Mouse (Mus musculus) MEL (cell line): ENCODE measurements around the gene Sema6d. TPM values are rescaled to one million over a fixed set of nuclear protein-coding genes. Genes with fewer than 3 reads are reported as not detected.

Experiments used
- DNase-seq: peaks from one replicate; pipeline ENCODE4 v3.0.0; 2011; ENCODE audit warnings: low read depth, low spot score
- H3K27ac ChIP-seq: 2 replicates; pipeline ENCODE4 v1.5.1; 2012; ENCODE audit warnings: low read depth, mild to moderate bottlenecking, control low read depth, low read length, moderate library complexity; ENCODE audit not compliant: control insufficient read depth
- H3K27me3 ChIP-seq, 2 experiments: fragments of 150-350 bp in 1 of 2; sonication (generic) in 1 of 2; 2 replicates each; pipeline ENCODE4 v1.6.1; 2012; ENCODE audit warnings: low read length in 2 of 2, mild to moderate bottlenecking in 2 of 2, improper control_type of control experiment in 1 of 2, moderate library complexity in 1 of 2; ENCODE audit not compliant: insufficient read depth in 2 of 2, control insufficient read depth in 1 of 2
- H3K36me3 ChIP-seq, 2 experiments: 2 replicates each; pipeline ENCODE4 v1.6.1; 2012 to 2014; ENCODE audit warnings: low read length in 2 of 2, improper control_type of control experiment in 1 of 2, inconsistent platforms in 1 of 2, mild to moderate bottlenecking in 1 of 2; ENCODE audit not compliant: insufficient read depth in 2 of 2, control insufficient read depth in 1 of 2
- H3K4me1 ChIP-seq, 2 experiments: fragments of 150-350 bp in 1 of 2; sonication (generic) in 1 of 2; 2 replicates each; pipeline ENCODE4 v1.6.1; 2012; ENCODE audit warnings: low read length in 2 of 2, improper control_type of control experiment in 1 of 2, mild to moderate bottlenecking in 1 of 2; ENCODE audit not compliant: insufficient read depth in 2 of 2, control insufficient read depth in 1 of 2
- H3K4me3 ChIP-seq, 2 experiments: fragments of 150-350 bp in 1 of 2; sonication (generic) in 1 of 2; 2 replicates each; pipeline ENCODE4 v1.5.1; 2012; ENCODE audit warnings: low read depth in 2 of 2, low read length in 2 of 2, mild to moderate bottlenecking in 2 of 2, moderate library complexity in 2 of 2, control low read depth in 1 of 2, improper control_type of control experiment in 1 of 2; ENCODE audit not compliant: control insufficient read depth in 1 of 2, insufficient read depth in 1 of 2
- H3K79me2 ChIP-seq: 2 replicates; pipeline ENCODE4 v1.6.1; 2012; ENCODE audit warnings: mild to moderate bottlenecking, low read length, moderate library complexity; ENCODE audit not compliant: control insufficient read depth, poor library complexity, insufficient read depth
- H3K9ac ChIP-seq: 2 replicates; pipeline ENCODE4 v1.6.1; 2012; ENCODE audit warnings: low read depth, mild to moderate bottlenecking, control low read depth, low read length, moderate library complexity; ENCODE audit not compliant: control insufficient read depth, poor library complexity, severe bottlenecking
- H3K9me3 ChIP-seq: fragments of 150-350 bp; sonication (generic); replicated peaks from 2 replicates; pipeline ENCODE4 v1.6.1; 2012; ENCODE audit warnings: mild to moderate bottlenecking, low read length, improper control_type of control experiment, moderate library complexity; ENCODE audit not compliant: insufficient read depth
- ELF1 ChIP-seq: IDR thresholded peaks from 2 replicates; pipeline ENCODE4 v1.6.1; 2014; ENCODE audit warnings: low read depth, mild to moderate bottlenecking, inconsistent platforms, low read length, improper control_type of control experiment, moderate library complexity
- GATA1 ChIP-seq: IDR thresholded peaks from 2 replicates; pipeline ENCODE4 v1.6.1; 2011; ENCODE audit warnings: low read depth, low read length, improper control_type of control experiment
- JUND ChIP-seq: IDR thresholded peaks from 2 replicates; pipeline ENCODE4 v1.6.1; 2011; ENCODE audit warnings: low read depth, mild to moderate bottlenecking, improper control_type of control experiment, low read length
- MEF2A ChIP-seq: IDR thresholded peaks from 2 replicates; pipeline ENCODE4 v1.6.1; 2014; ENCODE audit warnings: low read depth, mild to moderate bottlenecking, inconsistent platforms, low read length, improper control_type of control experiment; ENCODE audit not compliant: poor library complexity, insufficient replicate concordance, severe bottlenecking; ENCODE audit errors: extremely low read depth
- MYB ChIP-seq: IDR thresholded peaks from 2 replicates; pipeline ENCODE4 v1.6.1; 2011; ENCODE audit warnings: mild to moderate bottlenecking, low read depth, low read length, improper control_type of control experiment
- POLR2AphosphoS2 ChIP-seq: IDR thresholded peaks from 2 replicates; pipeline ENCODE4 v1.6.1; 2011; ENCODE audit warnings: low read length, improper control_type of control experiment
- POLR2AphosphoS5 ChIP-seq: IDR thresholded peaks from 2 replicates; pipeline ENCODE4 v1.6.1; 2012; ENCODE audit warnings: low read depth, borderline replicate concordance, mild to moderate bottlenecking, inconsistent platforms, low read length, moderate library complexity, mixed read lengths
- RCOR1 ChIP-seq: IDR thresholded peaks from 2 replicates; pipeline ENCODE4 v1.6.1; 2012; ENCODE audit warnings: low read depth, mild to moderate bottlenecking, inconsistent platforms, low read length, improper control_type of control experiment
- SIN3A ChIP-seq: IDR thresholded peaks from 2 replicates; pipeline ENCODE4 v1.6.1; 2012; ENCODE audit warnings: low read length, improper control_type of control experiment, inconsistent platforms
- TBP ChIP-seq: IDR thresholded peaks from 2 replicates; pipeline ENCODE4 v1.8.0; 2011; ENCODE audit warnings: low read depth, low read length, improper control_type of control experiment
- UBTF ChIP-seq: IDR thresholded peaks from 2 replicates; pipeline ENCODE4 v1.6.1; 2012; ENCODE audit warnings: low read depth, mild to moderate bottlenecking, inconsistent platforms, low read length, improper control_type of control experiment, moderate library complexity, borderline replicate concordance; ENCODE audit not compliant: insufficient read depth
- USF1 ChIP-seq: IDR thresholded peaks from 2 replicates; pipeline ENCODE4 v1.6.1; 2014; ENCODE audit warnings: low read depth, mild to moderate bottlenecking, inconsistent platforms, low read length, improper control_type of control experiment, moderate library complexity
- ZKSCAN1 ChIP-seq: IDR thresholded peaks from 2 replicates; pipeline ENCODE4 v1.6.1; 2012; ENCODE audit warnings: low read depth, mild to moderate bottlenecking, inconsistent platforms, low read length, improper control_type of control experiment, moderate library complexity
- ZNF384 ChIP-seq: IDR thresholded peaks from 2 replicates; pipeline ENCODE4 v1.6.1; 2012; ENCODE audit warnings: low read depth, mild to moderate bottlenecking, inconsistent platforms, low read length, improper control_type of control experiment
- polyA plus RNA-seq, 2 experiments: library from polyadenylated mRNA; stranded (reverse) in 1 of 2; unstranded in 1 of 2; fragments of >175 nt in 1 of 2; fragments of >200 nt in 1 of 2; gene quantifications; 2 replicates each; pipeline versions ENCODE4 v1.2.1 to v1.2.4; 2012; ENCODE audit warnings: low replicate concordance in 2 of 2, low read depth in 1 of 2; ENCODE audit not compliant: insufficient read length in 2 of 2, insufficient read depth in 1 of 2, missing spikeins in 1 of 2
- total RNA-seq: library from RNA; depleted of rRNA; stranded (reverse); fragments of 300-350 nt; gene quantifications from 2 replicates; pipeline ENCODE4 v1.2.3, GENCODE M21; 2012

Gene Sema6d
- total and polyA plus RNA-seq, 3 experiments, result not detected

- no peak overlapping the region for H3K27ac ChIP-seq
- no peaks in the 10 kb centered on the region for H3K79me2 ChIP-seq
- DNase-seq, result no peak
- H3K9me3 ChIP-seq, result no peaks in the 10 kb centered on the region
- H3K9ac ChIP-seq, result no peak overlapping the region
- H3K27me3 ChIP-seq, result no peaks in the 10 kb centered on the region
- H3K4me1 ChIP-seq, result no peaks in the 10 kb centered on the region
- TF ChIP-seq JUND (no peak), TBP (no peak)
- TF ChIP-seq, all 39 proteins: peak for 0
- Histone ChIP-seq H3K36me3 (no peaks in the 10 kb centered on the region), H3K4me3 (no peak overlapping the region)
These were observed 567.6 kb downstream of the Sema6d start for GRCm38 (mm10) chr2:124657358-124657757.

DNA sequence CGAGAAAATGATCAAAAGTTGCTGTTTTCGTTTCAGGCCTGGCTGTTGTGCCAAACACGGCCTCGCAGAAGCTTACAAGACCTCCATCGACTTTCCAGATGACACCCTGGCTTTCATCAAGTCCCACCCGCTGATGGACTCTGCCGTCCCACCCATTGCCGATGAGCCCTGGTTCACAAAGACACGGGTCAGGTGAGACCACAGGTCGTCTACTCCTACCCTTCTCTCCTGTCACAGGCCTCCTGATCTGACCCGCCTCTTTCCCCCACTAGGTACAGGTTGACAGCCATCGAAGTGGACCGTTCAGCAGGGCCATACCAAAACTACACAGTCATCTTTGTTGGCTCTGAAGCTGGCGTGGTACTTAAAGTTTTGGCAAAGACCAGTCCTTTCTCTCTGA is 568.6 kb downstream of the Sema6d start:
- Histone ChIP-seq H3K27me3 (no peaks in the 10 kb centered on the region), H3K4me1 (no peaks in the 10 kb centered on the region), H3K4me3 (no peak overlapping the region), H3K9me3 (no peaks in the 10 kb centered on the region), H3K79me2 (no peaks in the 10 kb centered on the region), H3K9ac (no peak overlapping the region), H3K36me3 (no peaks in the 10 kb centered on the region), H3K27ac (no peak overlapping the region)
- DNase-seq, result no peak
- TF ChIP-seq POLR2AphosphoS2 (no peak), MYB (no peak)

- Histone ChIP-seq H3K9ac (no peak overlapping the region), H3K9me3 (no peaks in the 10 kb centered on the region), H3K4me3 (no peak overlapping the region), H3K27me3 (no peaks in the 10 kb centered on the region), H3K36me3 (no peaks in the 10 kb centered on the region), H3K4me1 (no peaks in the 10 kb centered on the region), H3K79me2 (no peaks in the 10 kb centered on the region), H3K27ac (no peak overlapping the region)
- no peak for DNase-seq
- no peak for TF ChIP-seq UBTF
- no peak for TF ChIP-seq ELF1
- TF ChIP-seq TBP, result no peak
- no peak for TF ChIP-seq ZKSCAN1
- no peak for TF ChIP-seq ZNF384
- no peak for TF ChIP-seq POLR2AphosphoS2
These were observed 569.8 kb downstream of the Sema6d start for GRCm38 (mm10) chr2:124659601-124660000.

GRCm38 (mm10) chr2:124660686-124661085 is 570.9 kb downstream of the Sema6d start:
- Histone ChIP-seq H3K4me1 (no peaks in the 10 kb centered on the region), H3K9ac (no peak overlapping the region), H3K9me3 (no peaks in the 10 kb centered on the region), H3K27me3 (no peaks in the 10 kb centered on the region), H3K79me2 (no peaks in the 10 kb centered on the region)
- TF ChIP-seq GATA1 (no peak), ZKSCAN1 (no peak), MEF2A (no peak), RCOR1 (no peak), SIN3A (no peak), POLR2AphosphoS5 (no peak), USF1 (no peak), JUND (no peak)
- TF ChIP-seq, all 39 proteins: peak for 0
- no peaks in the 10 kb centered on the region for H3K36me3 ChIP-seq
- no peak overlapping the region for H3K27ac ChIP-seq
- DNase-seq, result no peak
- no peak overlapping the region for H3K4me3 ChIP-seq
